Mouse (Mus musculus) liver, postnatal 0 days (tissue): ENCODE measurements around the gene Dtx2.

Experiments
- CTCF ChIP-seq: sonication (generic); IDR thresholded peaks from 2 replicates; pipeline ENCODE4 v1.5.1; 2016; ENCODE audit warnings: antibody characterized with exemption, low read depth
- EP300 ChIP-seq: IDR thresholded peaks from 2 replicates; pipeline ENCODE4 v1.6.1; 2016; ENCODE audit warnings: antibody characterized with exemption, low read depth, mild to moderate bottlenecking

GRCm38 (mm10) chr5:135957207-135957974 is 37.2 kb upstream of the Dtx2 start:
- no peak for TF ChIP-seq CTCF
- peak; percentile 64; the same call in 1 of the 2 replicates for TF ChIP-seq EP300
